Mouse (Mus musculus) limb, embryonic 15.5 days (tissue): ENCODE results near the gene Vgll4. TPM values are rescaled to one million over a fixed set of nuclear protein-coding genes. Genes with fewer than 3 reads are reported as not detected.
A peak's percentile ranks its signal among the peaks of the same experiment; 100 is the strongest.

Experiments used
- ATAC-seq: fragments of 200-750 bp; cut with Nextera tagmentation; 2 replicates; pipeline ENCODE4 v1.8.0; 2017; ENCODE audit warnings: low read depth, moderate TSS enrichment; ENCODE audit not compliant: insufficient number of reproducible peaks, low FRiP score, low TSS enrichment
- H3K27ac ChIP-seq: fragments of 300-500 bp; sonication (generic); 2 replicates; pipeline ENCODE4 v1.5.1; 2015; ENCODE audit warnings: moderate library complexity, mild to moderate bottlenecking, inconsistent platforms
- H3K27me3 ChIP-seq: fragments of 300-500 bp; sonication (generic); 2 replicates; pipeline ENCODE4 v1.6.1; 2015; ENCODE audit warnings: inconsistent platforms
- H3K36me3 ChIP-seq: fragments of 300-500 bp; sonication (generic); 2 replicates; pipeline ENCODE4 v1.6.1; 2015; ENCODE audit warnings: inconsistent platforms
- H3K4me1 ChIP-seq: fragments of 300-500 bp; sonication (generic); 2 replicates; pipeline ENCODE4 v1.6.1; 2015; ENCODE audit warnings: inconsistent platforms
- H3K4me2 ChIP-seq: fragments of 300-500 bp; sonication (generic); 2 replicates; pipeline ENCODE4 v1.6.1; 2015; ENCODE audit warnings: mild to moderate bottlenecking, inconsistent platforms
- H3K4me3 ChIP-seq: fragments of 300-500 bp; sonication (generic); 2 replicates; pipeline ENCODE4 v1.5.1; 2015; ENCODE audit warnings: mild to moderate bottlenecking, inconsistent platforms
- H3K9ac ChIP-seq: fragments of 300-500 bp; sonication (generic); 2 replicates; pipeline ENCODE4 v1.6.1; 2015; ENCODE audit warnings: inconsistent platforms
- H3K9me3 ChIP-seq: fragments of 300-500 bp; sonication (generic); 2 replicates; pipeline ENCODE4 v1.6.1; 2016; ENCODE audit warnings: inconsistent platforms
- WGBS: fragments of 180-500 bp; shearing (Covaris S2); methylation state at CpG from one replicate; pipeline ENCODE4 v1.1.7; 2015; 5-methylcytosine and 5-hydroxymethylcytosine counted together
- polyA plus RNA-seq: library from polyadenylated mRNA; unstranded; fragments of >200 nt; fragmentation: Nextera tagmentation; extraction: Ambion mirVana; gene quantifications from 2 replicates; pipeline ENCODE4 v1.2.1, GENCODE M21; 2015

Vgll4 gene
- polyA plus RNA-seq, 1 experiment from 2014 or later: 130 TPM

DNA sequence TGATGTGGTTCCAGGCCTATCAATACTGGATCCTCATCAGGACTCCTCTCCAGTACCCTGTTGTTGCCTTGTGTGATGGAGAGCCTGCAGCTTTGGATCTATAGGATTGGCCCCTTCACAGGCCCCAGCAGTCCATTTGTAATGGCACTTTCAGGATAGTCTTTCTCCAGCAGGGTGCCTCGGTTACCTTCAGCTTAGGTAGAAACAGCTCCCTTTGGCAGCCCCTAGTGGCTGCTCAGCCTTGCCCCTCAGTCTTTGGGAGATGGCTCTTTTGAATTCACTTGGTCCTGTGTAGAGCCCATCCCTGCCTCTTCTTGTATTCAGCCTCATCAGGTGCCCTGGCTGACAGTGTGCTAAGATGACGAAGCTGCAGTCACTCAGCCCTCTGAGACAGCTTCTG is 142.9 kb downstream of the Vgll4 start:
- no peak overlapping the region for H3K4me3 ChIP-seq
- no peaks in the 10 kb centered on the region for H3K36me3 ChIP-seq
- 0 out of 2 replicates have a peak, but pooled peaks cover under 1% of the 10 kb centered on the region for H3K4me1 ChIP-seq
- no peak for ATAC-seq
- no peak overlapping the region for H3K27ac ChIP-seq
- H3K9me3 ChIP-seq: no peaks in the 10 kb centered on the region
- no peak overlapping the region for H3K9ac ChIP-seq
- WGBS: 60% methylated on average over 2 of the region's 2 CpGs
- H3K4me2 ChIP-seq: no peak overlapping the region
- no peaks in the 10 kb centered on the region for H3K27me3 ChIP-seq

DNA sequence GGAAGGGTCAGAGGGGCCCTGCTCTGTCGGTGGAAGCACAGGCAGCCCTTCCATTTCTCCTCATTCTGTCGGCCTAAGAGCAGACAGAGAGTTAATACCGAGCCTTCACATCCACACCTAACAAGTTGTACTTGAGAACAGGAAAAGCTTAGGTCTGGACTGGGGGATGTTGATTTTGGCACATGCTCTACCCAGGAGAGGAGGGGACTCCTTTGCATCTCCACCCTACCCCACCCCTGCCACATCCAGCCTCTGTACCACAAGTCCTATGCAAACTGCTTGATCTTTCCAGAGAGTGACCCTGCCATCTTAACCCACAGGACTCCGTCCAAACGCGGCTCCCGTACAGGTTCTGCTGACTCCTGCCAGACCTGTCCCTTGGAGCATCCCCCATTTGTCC is 148.1 kb downstream of the Vgll4 start:
- no peak overlapping the region; the same call in 1 of the 2 replicates for H3K27ac ChIP-seq
- H3K4me1 ChIP-seq: peaks cover 41% of the 10 kb centered on the region
- no peak overlapping the region for H3K4me2 ChIP-seq
- H3K27me3 ChIP-seq: no peaks in the 10 kb centered on the region
- H3K9ac ChIP-seq: no peak overlapping the region
- no peak for ATAC-seq
- no peak overlapping the region for H3K4me3 ChIP-seq
- no peaks in the 10 kb centered on the region for H3K9me3 ChIP-seq
- no peaks in the 10 kb centered on the region for H3K36me3 ChIP-seq
- 82% methylated on average over 7 of the region's 7 CpGs for WGBS

GRCm38 (mm10) chr6:114819971-114820481 is 149.8 kb downstream of the Vgll4 start:
- Histone ChIP-seq H3K4me1 (peaks cover 43% of the 10 kb centered on the region), H3K4me2 (no peak overlapping the region), H3K27me3 (no peaks in the 10 kb centered on the region), H3K27ac (peak overlapping the region; percentile 52), H3K4me3 (no peak overlapping the region), H3K36me3 (no peaks in the 10 kb centered on the region), H3K9ac (no peak overlapping the region), H3K9me3 (no peaks in the 10 kb centered on the region)
- no peak for ATAC-seq
- 49% methylated on average over 9 of the region's 9 CpGs for WGBS

DNA sequence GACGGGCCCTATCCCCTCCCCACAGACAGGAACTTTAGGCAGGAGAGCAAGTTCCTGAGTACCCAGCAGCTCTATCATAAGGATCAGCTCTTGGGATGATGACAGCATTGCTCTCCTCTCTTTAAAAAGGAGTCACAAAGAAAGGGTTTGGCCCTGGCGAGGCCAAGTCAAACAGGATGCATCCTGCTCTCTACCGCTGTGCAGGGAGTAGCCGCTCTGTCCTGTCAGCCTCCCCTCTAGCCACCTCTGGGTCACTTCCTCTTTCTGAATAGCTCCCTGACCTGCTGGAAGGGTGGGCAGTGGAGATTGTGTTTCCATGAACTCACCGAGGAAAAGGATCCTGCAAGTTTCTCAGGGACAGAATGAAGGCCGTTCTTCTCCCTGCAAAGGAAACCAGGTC is 151.3 kb downstream of the Vgll4 start:
- H3K4me3 ChIP-seq: no peak overlapping the region
- H3K27ac ChIP-seq: peak overlapping the region; percentile 54
- no peak for ATAC-seq

DNA sequence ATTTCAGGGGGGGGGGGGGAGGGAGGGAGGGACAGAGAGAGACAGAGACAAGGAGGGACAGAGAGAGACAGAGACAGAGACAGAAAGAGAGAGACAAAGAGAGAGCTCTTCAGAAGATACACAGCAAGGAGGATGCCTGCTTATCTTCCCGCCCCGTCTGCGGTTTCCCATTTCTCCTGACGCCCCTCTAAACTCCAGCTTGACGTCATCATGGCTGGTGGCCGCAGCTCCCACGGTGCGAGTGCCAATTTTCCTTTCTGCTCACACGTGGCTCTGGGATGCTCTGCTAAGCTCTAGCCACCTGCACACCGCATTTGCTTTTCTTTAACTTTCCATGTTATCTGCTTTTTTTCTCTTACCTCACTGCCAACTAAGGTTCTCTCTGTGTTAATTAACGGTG is 151.8 kb downstream of the Vgll4 start:
- H3K4me1 ChIP-seq: peaks cover 53% of the 10 kb centered on the region
- WGBS: 34% methylated on average over 11 of the region's 11 CpGs
- peak; percentile 49; the same call in 1 of the 2 replicates for ATAC-seq

More for the DNA sequence above, 151.3 kb downstream of the Vgll4 start:
- H3K36me3 ChIP-seq: no peaks in the 10 kb centered on the region
- no peaks in the 10 kb centered on the region for H3K9me3 ChIP-seq
- peaks cover 50% of the 10 kb centered on the region for H3K4me1 ChIP-seq
- no peak overlapping the region for H3K9ac ChIP-seq
- no peaks in the 10 kb centered on the region for H3K27me3 ChIP-seq
- 51% methylated on average over 6 of the region's 6 CpGs for WGBS
- no peak overlapping the region for H3K4me2 ChIP-seq

GRCm38 (mm10) chr6:114814882-114815650 is 154.7 kb downstream of the Vgll4 start:
- no peak overlapping the region for H3K4me3 ChIP-seq
- no peak for ATAC-seq
- no peak overlapping the region for H3K4me2 ChIP-seq
- 93% methylated on average over 5 of the region's 5 CpGs for WGBS
- H3K27me3 ChIP-seq: no peaks in the 10 kb centered on the region
- no peak overlapping the region for H3K27ac ChIP-seq
- peaks cover 53% of the 10 kb centered on the region for H3K4me1 ChIP-seq
- no peak overlapping the region for H3K9ac ChIP-seq
- H3K36me3 ChIP-seq: no peaks in the 10 kb centered on the region
- H3K9me3 ChIP-seq: no peaks in the 10 kb centered on the region

More for the DNA sequence above, 151.8 kb downstream of the Vgll4 start:
- Histone ChIP-seq H3K27me3 (no peaks in the 10 kb centered on the region), H3K4me2 (no peak overlapping the region), H3K36me3 (no peaks in the 10 kb centered on the region), H3K9ac (no peak overlapping the region), H3K27ac (peak overlapping the region; percentile 54; the same call in 1 of the 2 replicates), H3K4me3 (no peak overlapping the region), H3K9me3 (no peaks in the 10 kb centered on the region)

DNA sequence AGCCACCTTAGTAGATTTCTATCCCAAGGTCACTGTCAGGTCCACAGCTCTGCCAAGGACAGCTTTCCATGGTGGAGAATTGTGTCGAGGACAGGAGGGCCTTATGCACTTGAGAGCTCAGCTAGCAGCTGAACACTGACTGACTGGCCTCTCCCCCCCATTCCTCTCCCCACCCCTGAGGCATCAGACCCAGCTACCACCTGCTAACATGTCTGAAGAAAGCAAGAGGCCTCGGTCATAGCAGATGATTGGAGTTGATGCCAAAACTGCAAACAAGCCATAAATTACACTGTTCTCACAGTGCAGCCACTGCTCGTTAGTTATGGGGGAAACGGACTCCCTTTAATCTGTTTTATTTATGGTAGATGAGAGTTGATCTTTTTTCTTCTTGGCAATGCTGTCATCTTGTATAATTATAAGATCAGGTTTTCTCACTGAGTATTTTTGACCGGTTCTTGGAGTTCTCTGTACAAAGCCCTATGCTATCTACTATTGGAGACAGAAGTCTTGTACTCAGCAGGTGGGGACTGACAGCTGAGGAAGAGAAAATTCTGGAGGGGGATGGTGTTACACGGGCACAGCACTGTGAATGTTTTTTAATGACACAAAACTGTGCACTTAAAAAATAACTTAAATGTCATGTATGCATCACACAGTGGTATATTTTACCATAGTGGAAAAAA is 155.5 kb downstream of the Vgll4 start:
- WGBS: 30% methylated on average over 6 of the region's 6 CpGs

GRCm38 (mm10) chr6:114812779-114813178 is 157.0 kb downstream of the Vgll4 start:
- Histone ChIP-seq H3K4me1 (peaks cover 51% of the 10 kb centered on the region), H3K36me3 (no peaks in the 10 kb centered on the region), H3K4me2 (no peak overlapping the region), H3K27me3 (no peaks in the 10 kb centered on the region), H3K9ac (no peak overlapping the region), H3K4me3 (no peak overlapping the region), H3K27ac (peak overlapping the region; percentile 79), H3K9me3 (no peaks in the 10 kb centered on the region)
- no peak for ATAC-seq
- 72% methylated on average over 4 of the region's 4 CpGs for WGBS

More for the DNA sequence above, 155.5 kb downstream of the Vgll4 start:
- no peak for ATAC-seq
- H3K27ac ChIP-seq: peak overlapping the region; percentile 33; the same call in 1 of the 2 replicates
- H3K9ac ChIP-seq: no peak overlapping the region
- no peaks in the 10 kb centered on the region for H3K9me3 ChIP-seq
- H3K36me3 ChIP-seq: no peaks in the 10 kb centered on the region
- no peak overlapping the region for H3K4me3 ChIP-seq
- H3K27me3 ChIP-seq: no peaks in the 10 kb centered on the region
- peaks cover 53% of the 10 kb centered on the region for H3K4me1 ChIP-seq
- no peak overlapping the region for H3K4me2 ChIP-seq

DNA sequence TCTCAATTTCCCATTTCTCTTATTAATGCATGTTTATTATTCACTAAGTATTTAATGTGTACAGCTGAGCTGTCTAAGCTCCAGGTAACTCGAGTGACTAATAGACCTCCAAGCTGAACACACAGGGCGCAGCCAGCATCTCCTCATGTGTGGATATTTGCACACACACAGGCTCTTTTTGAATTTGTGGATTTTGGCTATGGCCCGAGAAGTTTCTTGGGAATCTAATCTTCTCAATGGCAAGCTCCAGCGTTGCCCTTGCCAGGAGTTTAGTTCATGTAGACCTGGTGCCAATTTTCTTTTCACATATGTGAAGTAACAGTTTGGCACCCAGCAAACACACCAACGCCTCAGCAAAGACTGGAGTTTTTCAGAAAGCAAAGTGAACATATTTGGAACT is 157.5 kb downstream of the Vgll4 start:
- Histone ChIP-seq H3K4me2 (no peak overlapping the region), H3K4me1 (peaks cover 48% of the 10 kb centered on the region), H3K4me3 (no peak overlapping the region), H3K27me3 (no peaks in the 10 kb centered on the region), H3K27ac (peak overlapping the region; percentile 79), H3K9me3 (no peaks in the 10 kb centered on the region), H3K36me3 (no peaks in the 10 kb centered on the region), H3K9ac (no peak overlapping the region)
- ATAC-seq: peak; percentile 77
- WGBS: 36% methylated on average over 5 of the region's 5 CpGs

Other genes starting within 250 kb of the Vgll4 start
- 48.5 and 52.2 TPM in 2 replicates for gene Tamm41, start 67.9 kb upstream of the Vgll4 start, polyA plus RNA-seq
- gene Syn2, start 164.9 kb upstream of the Vgll4 start, polyA plus RNA-seq: 0.61 and 0.76 TPM in 2 replicates